Mouse (Mus musculus): ENCODE measurements around the gene Rbm34.
A peak's percentile ranks its signal among the peaks of the same experiment; 100 is the strongest.

Gene Rbm34

GRCm38 (mm10) chr8:126951900-126952636 lies 18.8 kb downstream of the Rbm34 start:
- no peak for DNase-seq

GRCm38 (mm10) chr8:126949527-126949926 lies 21.3 kb downstream of the Rbm34 start:
- no peak for DNase-seq

GRCm38 (mm10) chr8:126946444-126946843 lies 24.4 kb downstream of the Rbm34 start:
- no peak for DNase-seq

GRCm38 (mm10) chr8:126945730-126946163 lies 25.1 kb downstream of the Rbm34 start, which contains the start of gene Tomm20:
Gene Tomm20, minus strand, starts transcription at chr8:126945844.
- DNase-seq: peak; percentile 91 to 96

GRCm38 (mm10) chr8:126944781-126945691 lies 25.8 kb downstream of the Rbm34 start:
- DNase-seq: peak in 1 of 2 experiments; percentile 21

- DNase-seq: no peak
These were observed 27.3 kb downstream of the Rbm34 start for GRCm38 (mm10) chr8:126943565-126943964.

GRCm38 (mm10) chr8:126937337-126937736 lies 33.5 kb downstream of the Rbm34 start:
- DNase-seq: no peak

- no peak for DNase-seq
These were observed 34.9 kb downstream of the Rbm34 start for GRCm38 (mm10) chr8:126935932-126936331.

GRCm38 (mm10) chr8:126935387-126935786 lies 35.5 kb downstream of the Rbm34 start:
- no peak for DNase-seq

- DNase-seq: no peak
These were observed 38.2 kb downstream of the Rbm34 start for GRCm38 (mm10) chr8:126932656-126933055.

- no peak for DNase-seq
These were observed 38.6 kb downstream of the Rbm34 start for GRCm38 (mm10) chr8:126932249-126932648.

GRCm38 (mm10) chr8:126931720-126932119 lies 39.2 kb downstream of the Rbm34 start:
- no peak for DNase-seq

GRCm38 (mm10) chr8:126929607-126930161 lies 41.2 kb downstream of the Rbm34 start:
- peak in 1 of 2 experiments; percentile 67 for DNase-seq

GRCm38 (mm10) chr8:126928755-126929505 lies 41.9 kb downstream of the Rbm34 start:
- no peak for DNase-seq

GRCm38 (mm10) chr8:126928028-126928427 lies 42.8 kb downstream of the Rbm34 start:
- no peak for DNase-seq

GRCm38 (mm10) chr8:126927058-126927457 lies 43.8 kb downstream of the Rbm34 start:
- DNase-seq: no peak

GRCm38 (mm10) chr8:126922981-126923380 lies 47.9 kb downstream of the Rbm34 start:
- no peak for DNase-seq

- no peak for DNase-seq
These were observed 49.4 kb downstream of the Rbm34 start for GRCm38 (mm10) chr8:126921432-126921831.

GRCm38 (mm10) chr8:126920845-126921244 lies 50.0 kb downstream of the Rbm34 start:
- DNase-seq: peak; percentile 38 to 67

GRCm38 (mm10) chr8:126920386-126920785 lies 50.5 kb downstream of the Rbm34 start:
- DNase-seq: no peak

GRCm38 (mm10) chr8:126919703-126920102 lies 51.2 kb downstream of the Rbm34 start:
- no peak for DNase-seq

GRCm38 (mm10) chr8:126919255-126919654 lies 51.6 kb downstream of the Rbm34 start:
- DNase-seq: no peak

GRCm38 (mm10) chr8:126918356-126918755 lies 52.5 kb downstream of the Rbm34 start:
- no peak for DNase-seq
